Mouse (Mus musculus) intestine, embryonic 16.5 days (tissue): ENCODE results near the gene Otud7a. TPM values are rescaled to one million over a fixed set of nuclear protein-coding genes. Genes with fewer than 3 reads are reported as not detected.

Experiments used
- ATAC-seq: fragments of 200-750 bp; cut with Nextera tagmentation; 2 replicates; pipeline ENCODE4 v1.8.0; 2017; ENCODE audit warnings: moderate TSS enrichment, moderate library complexity
- H3K27ac ChIP-seq: fragments of 300-500 bp; sonication (generic); 2 replicates; pipeline ENCODE4 v1.5.1; 2014; ENCODE audit warnings: mild to moderate bottlenecking, low read length
- H3K27me3 ChIP-seq: fragments of 300-500 bp; sonication (generic); replicated peaks from 2 replicates; pipeline ENCODE4 v1.6.1; 2014; ENCODE audit warnings: low read length, control low read depth, mixed read lengths; ENCODE audit not compliant: control insufficient read depth, insufficient read depth
- H3K36me3 ChIP-seq: fragments of 300-500 bp; sonication (generic); 2 replicates; pipeline ENCODE4 v1.6.1; 2014; ENCODE audit warnings: low read length, control low read depth; ENCODE audit not compliant: control insufficient read depth, insufficient read depth
- H3K4me1 ChIP-seq: fragments of 300-500 bp; sonication (generic); 2 replicates; pipeline ENCODE4 v1.6.1; 2014; ENCODE audit warnings: low read length, control low read depth, mixed read lengths; ENCODE audit not compliant: control insufficient read depth, insufficient read depth
- H3K4me2 ChIP-seq: fragments of 300-500 bp; sonication (generic); 2 replicates; pipeline ENCODE4 v1.6.1; 2014; ENCODE audit warnings: low read depth, low read length, control low read depth
- H3K4me3 ChIP-seq: fragments of 300-500 bp; sonication (generic); 2 replicates; pipeline ENCODE4 v1.5.1; 2014; ENCODE audit warnings: mild to moderate bottlenecking, low read length
- H3K9ac ChIP-seq: fragments of 300-500 bp; sonication (generic); 2 replicates; pipeline ENCODE4 v1.6.1; 2014; ENCODE audit warnings: low read depth, low read length
- H3K9me3 ChIP-seq: fragments of 300-500 bp; sonication (generic); 2 replicates; pipeline ENCODE4 v1.6.1; 2016; ENCODE audit warnings: low read length, control low read depth; ENCODE audit not compliant: control insufficient read depth
- WGBS: fragments of 180-500 bp; shearing (Covaris S2); extraction: QIAGEN DNeasy Blood & Tissue Kit; methylation state at CpG from one replicate; pipeline ENCODE4 v1.1.7; 2014; 5-methylcytosine and 5-hydroxymethylcytosine counted together
- polyA plus RNA-seq: library from polyadenylated mRNA; unstranded; fragments of >200 nt; fragmentation: Nextera tagmentation; extraction: Ambion mirVana; gene quantifications from 2 replicates; pipeline ENCODE4 v1.2.1, GENCODE M21; 2015

Otud7a gene
- polyA plus RNA-seq, 1 experiment from 2014 or later: 0.43 TPM

DNA sequence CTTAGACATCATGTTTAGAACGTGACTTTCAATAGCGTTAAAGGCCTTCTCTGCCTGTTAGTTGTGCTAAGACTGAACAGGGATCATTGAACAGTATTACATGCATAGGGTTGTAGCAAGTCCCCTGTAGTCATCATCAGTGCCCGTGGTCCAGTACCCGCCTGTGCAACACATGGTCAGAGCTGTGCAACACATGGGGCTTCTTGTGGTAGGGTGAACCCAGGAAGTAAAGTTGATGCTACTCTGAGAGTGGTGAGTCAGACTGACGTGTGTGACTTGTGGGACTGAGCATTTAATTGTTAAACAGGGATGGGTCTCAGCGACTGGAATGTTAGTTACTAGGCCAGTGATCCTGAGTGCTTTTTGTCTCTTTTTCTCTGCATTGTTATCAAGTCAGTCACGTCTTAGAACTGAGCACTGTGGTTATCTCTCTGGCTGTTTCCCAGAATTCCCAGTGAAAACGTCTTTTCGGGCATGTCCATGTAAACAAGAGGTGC is 52.5 kb downstream of the Otud7a start:
- H3K4me2 ChIP-seq: no peak overlapping the region
- no peak overlapping the region for H3K27ac ChIP-seq
- WGBS: 75% methylated on average over 9 of the region's 9 CpGs
- no peak overlapping the region for H3K4me3 ChIP-seq
- no peaks in the 10 kb centered on the region for H3K36me3 ChIP-seq
- no peak overlapping the region for H3K9ac ChIP-seq
- H3K27me3 ChIP-seq: no peaks in the 10 kb centered on the region
- H3K4me1 ChIP-seq: no peaks in the 10 kb centered on the region
- ATAC-seq: no peak
- no peaks in the 10 kb centered on the region for H3K9me3 ChIP-seq

DNA sequence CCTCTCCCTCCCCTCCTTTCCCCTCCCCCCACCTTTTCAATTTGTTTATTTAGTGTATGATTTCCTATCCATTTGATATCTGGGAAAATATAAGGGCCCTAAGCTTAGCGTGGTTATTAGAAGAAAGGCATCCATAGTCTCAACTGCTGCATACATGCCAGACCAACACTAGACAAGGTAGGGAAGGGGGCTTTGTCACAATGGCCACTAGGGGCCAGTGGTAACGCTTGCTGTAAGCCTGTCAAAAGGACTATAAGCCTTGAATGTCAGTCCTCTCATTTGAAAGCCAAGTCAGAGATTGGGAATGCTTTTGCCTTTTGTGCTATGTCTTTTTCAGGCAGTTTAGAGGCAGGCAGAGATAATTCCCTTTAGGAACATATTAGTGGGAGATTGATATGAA is 59.7 kb downstream of the Otud7a start:
- H3K9ac ChIP-seq: no peak overlapping the region
- 27% methylated on average over 2 of the region's 2 CpGs for WGBS

DNA sequence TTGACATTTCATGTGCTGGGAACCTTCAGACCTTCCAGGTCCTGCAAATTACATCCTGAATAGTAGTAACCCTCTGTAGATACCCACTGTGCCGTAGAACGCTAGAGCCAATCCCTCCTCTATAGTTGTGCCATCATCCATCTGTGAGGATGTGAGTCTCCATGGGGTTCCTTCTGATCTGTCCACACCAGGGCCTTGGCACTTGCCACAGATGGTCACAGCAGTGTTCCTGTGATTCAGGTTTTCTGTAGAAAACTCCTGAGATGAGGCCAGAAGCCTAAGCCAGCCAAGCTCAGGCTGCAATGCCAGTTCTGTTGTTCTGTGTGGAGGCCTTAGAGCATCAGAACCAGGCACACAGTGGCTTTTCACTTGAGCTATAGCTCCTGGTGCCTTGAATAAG is 63.5 kb downstream of the Otud7a start:
- 94% methylated on average over 2 of the region's 2 CpGs for WGBS
- Histone ChIP-seq H3K4me1 (no peaks in the 10 kb centered on the region), H3K9ac (no peak overlapping the region), H3K36me3 (no peaks in the 10 kb centered on the region), H3K4me3 (no peak overlapping the region), H3K27ac (no peak overlapping the region), H3K9me3 (no peaks in the 10 kb centered on the region), H3K4me2 (no peak overlapping the region), H3K27me3 (no peaks in the 10 kb centered on the region)
- ATAC-seq: no peak

More for the DNA sequence above, 59.7 kb downstream of the Otud7a start:
- H3K4me2 ChIP-seq: no peak overlapping the region
- H3K27me3 ChIP-seq: no peaks in the 10 kb centered on the region
- H3K4me1 ChIP-seq: no peaks in the 10 kb centered on the region
- no peak for ATAC-seq
- no peaks in the 10 kb centered on the region for H3K36me3 ChIP-seq
- H3K9me3 ChIP-seq: no peaks in the 10 kb centered on the region
- H3K27ac ChIP-seq: no peak overlapping the region
- H3K4me3 ChIP-seq: no peak overlapping the region

DNA sequence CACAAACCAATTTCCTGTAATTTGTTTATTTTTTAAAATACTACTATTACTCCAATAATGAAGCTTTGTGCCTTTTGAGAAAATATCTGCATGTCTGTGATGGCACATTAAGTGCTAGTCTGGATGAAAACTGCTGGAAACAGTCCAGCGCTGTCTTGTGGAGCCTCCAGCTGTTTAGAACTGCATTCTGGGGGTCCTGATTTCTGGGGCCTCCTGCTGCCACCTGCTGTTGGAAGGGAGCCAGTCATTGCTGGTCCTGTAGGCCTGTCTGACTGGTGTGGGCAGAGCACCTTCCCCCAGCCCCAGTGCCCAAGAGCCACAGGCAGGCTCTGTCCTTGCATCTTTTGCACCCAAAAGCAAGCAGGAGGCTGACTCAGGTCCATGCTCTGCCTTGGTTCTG is 65.3 kb downstream of the Otud7a start:
- H3K27me3 ChIP-seq: no peaks in the 10 kb centered on the region
- no peak overlapping the region for H3K4me3 ChIP-seq
- 48% methylated on average over 1 of the region's 1 CpGs for WGBS
- H3K9ac ChIP-seq: no peak overlapping the region
- H3K4me2 ChIP-seq: no peak overlapping the region
- no peaks in the 10 kb centered on the region for H3K9me3 ChIP-seq
- H3K4me1 ChIP-seq: no peaks in the 10 kb centered on the region
- H3K27ac ChIP-seq: no peak overlapping the region
- no peaks in the 10 kb centered on the region for H3K36me3 ChIP-seq
- ATAC-seq: no peak

DNA sequence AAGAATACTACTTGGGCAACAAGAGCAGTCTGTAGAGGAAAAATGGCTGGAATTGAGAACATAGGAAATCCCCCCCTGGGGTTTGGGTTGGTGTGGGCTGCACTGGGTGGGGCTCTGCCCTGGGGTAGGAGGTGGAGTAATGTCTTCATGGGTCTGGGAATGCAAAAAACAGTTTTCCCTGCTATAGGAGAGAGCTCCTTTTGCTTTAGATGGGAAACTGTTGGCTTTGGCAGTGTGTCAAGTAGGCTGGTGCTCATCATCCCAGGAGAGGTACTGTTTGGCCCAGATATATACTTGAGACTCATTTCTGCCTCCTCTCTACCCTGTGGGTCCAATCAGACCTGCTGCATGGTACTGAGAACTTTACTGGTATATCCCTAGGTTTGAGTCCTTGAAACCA is 66.9 kb downstream of the Otud7a start:
- ATAC-seq: no peak
- H3K27ac ChIP-seq: no peak overlapping the region
- H3K36me3 ChIP-seq: no peaks in the 10 kb centered on the region
- H3K4me1 ChIP-seq: no peaks in the 10 kb centered on the region
- H3K9me3 ChIP-seq: no peaks in the 10 kb centered on the region
- H3K9ac ChIP-seq: no peak overlapping the region
- H3K4me2 ChIP-seq: no peak overlapping the region
- no peaks in the 10 kb centered on the region for H3K27me3 ChIP-seq
- no peak overlapping the region for H3K4me3 ChIP-seq

DNA sequence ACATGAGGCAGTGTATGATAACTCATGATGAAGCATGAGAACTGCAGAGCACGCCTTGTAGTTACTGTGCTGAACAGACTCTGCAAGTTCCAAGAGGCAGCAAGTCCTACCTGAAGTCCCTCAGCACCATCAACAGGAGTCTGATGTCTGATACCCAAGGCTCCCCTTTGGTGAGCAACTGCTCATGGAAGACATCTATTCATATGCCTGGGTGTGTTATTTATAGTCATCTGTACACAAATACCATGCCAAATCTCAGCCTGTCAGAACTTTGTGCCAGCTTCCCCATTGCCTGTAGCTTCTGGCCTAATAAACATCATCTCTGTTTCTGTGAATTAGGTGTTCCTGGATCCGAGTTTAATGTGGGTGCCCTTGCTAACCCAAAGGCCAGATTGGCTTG is 68.0 kb downstream of the Otud7a start:
- no peak overlapping the region for H3K9ac ChIP-seq
- ATAC-seq: no peak
- no peak overlapping the region for H3K4me3 ChIP-seq
- H3K4me2 ChIP-seq: no peak overlapping the region
- H3K27ac ChIP-seq: no peak overlapping the region
- H3K27me3 ChIP-seq: no peaks in the 10 kb centered on the region
- 79% methylated on average over 2 of the region's 2 CpGs for WGBS
- no peaks in the 10 kb centered on the region for H3K4me1 ChIP-seq
- no peaks in the 10 kb centered on the region for H3K36me3 ChIP-seq
- H3K9me3 ChIP-seq: no peaks in the 10 kb centered on the region

DNA sequence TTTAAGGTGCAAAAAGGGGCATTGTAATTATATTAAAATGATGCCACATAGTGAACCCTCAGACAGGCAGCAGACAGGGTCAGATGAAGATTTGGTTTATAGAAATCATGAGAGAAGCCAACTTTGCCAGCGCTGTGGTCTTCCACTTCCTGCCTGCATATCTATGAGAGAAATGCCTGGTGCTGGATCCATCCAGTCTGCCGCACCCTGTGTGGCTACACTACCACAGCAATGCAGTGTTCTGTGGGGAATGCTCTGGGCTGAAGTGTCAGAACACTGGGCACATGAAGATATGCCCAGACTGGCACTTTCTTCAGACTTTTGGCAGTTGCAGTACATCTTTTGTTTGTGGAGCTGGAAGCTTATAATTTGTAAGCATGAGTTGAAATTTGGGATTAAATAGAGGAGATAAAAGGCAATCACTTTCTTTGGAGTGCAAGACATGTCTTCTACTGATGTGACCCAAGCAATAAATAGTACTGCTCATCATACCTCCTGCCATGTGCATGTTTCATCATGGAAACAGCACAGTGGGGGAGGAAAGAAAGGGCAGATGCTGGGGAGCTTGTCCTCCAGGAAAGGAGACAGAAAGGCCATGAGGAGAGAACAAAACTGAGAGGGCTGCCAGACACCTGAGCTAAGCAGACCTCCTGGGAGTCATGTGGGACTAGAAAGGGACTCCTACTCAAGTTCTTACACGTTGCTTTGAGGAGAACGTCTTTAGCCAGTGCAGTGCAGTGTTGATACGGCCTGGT is 71.8 kb downstream of the Otud7a start:
- Histone ChIP-seq H3K9me3 (no peaks in the 10 kb centered on the region), H3K27ac (no peak overlapping the region), H3K9ac (no peak overlapping the region), H3K36me3 (no peaks in the 10 kb centered on the region), H3K4me1 (no peaks in the 10 kb centered on the region), H3K4me2 (no peak overlapping the region), H3K27me3 (no peaks in the 10 kb centered on the region), H3K4me3 (no peak overlapping the region)
- ATAC-seq: no peak
- WGBS: 79% methylated on average over 5 of the region's 5 CpGs

DNA sequence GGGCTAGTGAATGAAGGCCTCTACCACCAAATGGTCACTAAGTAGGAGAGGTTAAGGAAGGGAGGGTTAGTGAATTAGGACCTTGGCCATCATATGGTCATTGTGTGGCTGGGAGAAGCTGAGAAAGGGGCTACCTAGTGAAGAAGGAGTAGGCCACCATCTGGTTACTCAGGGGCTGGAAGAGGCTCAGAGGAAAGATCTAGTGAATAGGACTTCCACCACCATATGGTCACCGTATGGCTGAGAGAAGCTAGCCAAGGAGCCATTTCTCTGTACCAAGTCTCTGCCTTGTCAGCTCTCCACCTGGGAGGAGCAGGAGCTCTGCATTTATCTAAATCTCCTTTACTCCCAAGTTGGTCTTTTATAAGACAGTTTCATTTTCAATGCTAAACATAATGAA is 75.7 kb downstream of the Otud7a start:
- Histone ChIP-seq H3K36me3 (no peaks in the 10 kb centered on the region), H3K27ac (no peak overlapping the region), H3K4me1 (no peaks in the 10 kb centered on the region), H3K9ac (no peak overlapping the region), H3K4me2 (no peak overlapping the region), H3K4me3 (no peak overlapping the region), H3K9me3 (no peaks in the 10 kb centered on the region), H3K27me3 (no peaks in the 10 kb centered on the region)
- WGBS: 74% methylated on average over 1 of the region's 1 CpGs
- ATAC-seq: no peak

DNA sequence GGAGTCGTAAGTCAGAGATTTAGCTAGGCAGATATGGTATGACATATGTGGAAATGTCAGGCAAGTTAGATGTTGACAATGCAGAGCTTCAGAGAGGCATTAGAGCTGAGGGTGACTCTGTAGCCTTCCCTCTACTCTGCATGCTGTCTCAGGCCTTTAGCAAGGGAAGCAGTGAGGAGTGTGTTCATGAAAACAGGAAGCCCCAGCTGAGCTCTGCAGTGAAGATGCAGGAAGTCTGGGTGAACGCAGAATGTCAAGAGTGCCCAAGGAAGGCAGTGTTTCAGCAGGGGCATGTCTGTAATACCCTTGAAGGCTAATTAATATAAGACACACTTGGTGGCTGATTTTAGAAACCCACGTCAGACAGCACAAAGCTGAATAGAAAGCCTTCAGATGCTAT is 77.9 kb downstream of the Otud7a start:
- Histone ChIP-seq H3K9ac (no peak overlapping the region), H3K27ac (no peak overlapping the region), H3K9me3 (no peaks in the 10 kb centered on the region), H3K4me2 (no peak overlapping the region), H3K36me3 (no peaks in the 10 kb centered on the region), H3K4me1 (no peaks in the 10 kb centered on the region), H3K27me3 (no peaks in the 10 kb centered on the region), H3K4me3 (no peak overlapping the region)
- no peak for ATAC-seq
- WGBS: 67% methylated on average over 3 of the region's 3 CpGs

DNA sequence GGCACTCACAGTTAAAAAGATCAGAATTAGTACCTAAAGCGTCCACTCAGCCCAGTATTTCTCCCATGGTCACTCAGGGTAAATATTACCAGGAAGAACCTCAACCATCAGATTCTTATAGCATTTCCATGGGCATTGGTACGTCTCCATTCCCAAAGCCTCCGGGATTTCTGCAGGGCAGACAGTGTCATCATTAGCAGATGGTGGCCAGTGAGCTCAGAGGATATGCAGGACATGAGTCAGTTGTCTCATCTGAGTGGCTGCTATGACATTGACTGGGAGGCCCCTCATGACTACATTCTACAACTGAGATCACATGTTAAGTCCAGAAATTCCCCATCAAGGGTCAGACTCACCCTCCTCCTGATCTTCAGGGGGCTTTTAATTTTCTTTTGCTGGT is 78.5 kb downstream of the Otud7a start:
- H3K36me3 ChIP-seq: no peaks in the 10 kb centered on the region
- no peak overlapping the region for H3K27ac ChIP-seq
- no peak overlapping the region for H3K9ac ChIP-seq
- no peak overlapping the region for H3K4me3 ChIP-seq
- WGBS: 88% methylated on average over 3 of the region's 3 CpGs
- H3K27me3 ChIP-seq: no peaks in the 10 kb centered on the region
- H3K4me1 ChIP-seq: no peaks in the 10 kb centered on the region
- no peak overlapping the region for H3K4me2 ChIP-seq
- no peak for ATAC-seq
- H3K9me3 ChIP-seq: no peaks in the 10 kb centered on the region
